Mouse (Mus musculus): ENCODE measurements around the gene Tspan1.

DNA sequence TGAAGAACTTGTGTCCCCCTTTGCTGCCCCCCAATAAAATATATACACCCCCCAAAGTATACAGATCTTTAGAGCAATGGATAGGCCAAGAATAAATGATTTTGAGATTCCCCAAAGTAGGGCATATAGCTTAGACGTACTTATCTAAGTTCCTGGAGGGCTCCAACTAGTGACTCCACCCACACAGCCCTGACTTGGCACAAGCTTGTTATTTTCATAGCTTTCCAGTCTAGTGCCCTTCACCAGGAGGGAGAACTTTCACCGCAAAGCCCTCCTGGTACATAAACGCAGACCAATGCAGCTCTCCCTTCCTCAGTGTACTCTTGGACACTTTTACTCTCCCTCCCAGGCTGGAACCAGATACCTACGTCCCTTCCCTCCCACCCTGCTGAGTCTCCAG lies 5.3 kb downstream of the Tspan1 start:
- TF ChIP-seq POLR2A (IDR thresholded peaks at IDR 0.05; ENCODE audit: insufficient read depth, low read length) (no peak), CTCF (IDR thresholded peaks at IDR 0.05; ENCODE audit: low read depth, low read length) (no peak), EP300 (IDR thresholded peaks at IDR 0.05; ENCODE audit: insufficient read depth, low read depth, low read length) (no peak)
